Mouse (Mus musculus) cerebellum, adult (tissue): Measurements from ENCODE around the gene Nipa2.

ENCODE experiments used
- ATAC-seq: cut with Nextera tagmentation; 2 replicates; pipeline ENCODE4 v1.9.2; 2017; ENCODE audit warnings: mild to moderate bottlenecking, moderate library complexity, mixed read lengths; ENCODE audit not compliant: insufficient number of reproducible peaks, low FRiP score, low TSS enrichment

Nipa2 gene

DNA sequence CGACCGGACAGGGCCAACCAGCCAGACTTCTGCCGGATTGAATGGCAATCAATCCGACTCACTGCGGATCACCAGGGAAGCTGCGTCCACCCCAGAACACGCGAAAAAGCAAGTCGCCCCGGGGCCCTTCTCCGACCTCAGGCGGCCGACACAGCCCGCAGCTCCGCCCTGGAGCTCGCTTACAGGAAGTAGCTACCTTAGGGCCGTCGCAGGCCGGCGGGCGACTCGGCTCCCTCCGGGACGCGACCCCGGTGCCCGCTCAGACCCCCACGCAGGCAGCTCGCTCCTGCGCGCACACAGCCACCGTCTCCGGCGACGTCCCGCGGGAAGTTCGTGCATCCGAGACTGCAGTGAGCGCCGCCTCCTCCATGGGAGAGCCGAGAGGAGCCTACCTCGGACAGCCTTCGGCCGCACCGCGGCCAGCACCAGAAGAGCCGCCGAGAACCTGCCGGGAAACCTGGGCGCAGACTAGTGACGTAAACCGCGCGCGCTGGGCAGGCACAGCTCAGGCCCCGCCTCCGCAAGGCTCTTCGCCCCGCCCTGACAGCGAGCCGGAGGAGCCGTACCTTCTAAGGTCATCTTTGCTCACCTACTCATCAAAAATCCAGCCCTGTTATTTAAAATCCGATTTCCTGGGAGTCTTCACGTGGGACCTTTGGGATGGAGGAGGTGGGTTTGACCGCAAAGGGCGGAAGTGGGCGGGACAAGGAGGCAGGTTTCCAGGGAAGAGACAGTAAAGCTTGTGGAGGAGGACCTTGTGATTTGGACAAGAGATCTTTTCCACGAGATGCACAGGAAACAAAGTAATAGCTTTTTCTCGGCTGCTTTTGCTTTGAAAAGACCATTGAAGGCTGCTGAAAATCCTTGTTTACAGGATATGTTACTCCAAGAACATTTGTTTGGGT, at the start of gene Nipa2:
Gene Nipa2, minus strand, starts transcription at position 473 of the 905 bp plus-strand sequence.
- peak; percentile 92 for ATAC-seq

DNA sequence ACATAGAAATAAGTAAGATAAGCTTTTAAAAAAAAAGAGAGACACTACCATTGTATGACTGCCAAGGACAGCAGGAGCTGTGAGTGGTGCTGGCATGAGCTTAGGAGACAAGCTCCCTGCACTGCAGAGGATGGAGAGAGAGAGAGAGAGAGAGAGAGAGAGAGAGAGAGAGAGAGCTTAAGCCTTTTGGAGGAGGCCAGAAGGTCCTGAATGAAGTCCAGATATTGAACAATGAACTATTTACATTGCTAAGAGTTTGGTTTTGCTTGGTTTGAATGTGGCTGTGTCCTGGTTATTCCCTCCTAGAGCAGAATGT, 48.7 kb upstream of the Nipa2 start:
- ATAC-seq = no peak

DNA sequence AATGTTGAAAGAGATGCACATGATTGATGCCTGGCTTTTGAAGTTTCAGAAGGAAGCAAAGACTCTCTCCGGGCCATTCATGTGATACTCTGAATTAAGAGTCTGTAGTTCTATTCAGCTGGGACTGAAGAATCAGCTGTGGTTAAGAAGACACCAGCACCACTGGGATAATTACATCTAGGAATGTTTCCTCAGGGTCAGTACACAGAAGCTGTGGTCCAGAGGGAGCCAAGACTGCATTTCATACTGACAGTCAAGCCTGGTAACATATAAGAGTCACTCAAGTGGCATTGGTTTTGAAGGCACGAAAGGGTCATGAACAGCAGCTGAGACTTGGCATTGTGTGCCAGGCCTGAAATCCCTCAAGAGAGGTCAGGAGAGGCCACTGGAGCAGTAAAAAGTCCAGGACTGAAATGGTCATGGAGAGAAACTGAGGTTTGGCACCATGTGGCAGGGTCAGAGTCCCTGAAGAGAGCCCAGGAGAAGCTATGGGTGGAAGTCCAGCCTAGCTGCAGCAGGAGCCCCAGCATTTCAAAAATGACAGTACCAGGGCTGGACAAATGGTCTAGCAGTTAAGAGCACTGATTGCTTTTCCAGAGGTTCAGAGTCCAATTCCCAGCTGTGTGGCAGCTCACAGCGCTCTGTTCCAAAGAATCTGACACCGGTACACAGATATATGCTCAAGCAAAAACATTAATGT, 48.2 kb upstream of the Nipa2 start:
- ATAC-seq = no peak

DNA sequence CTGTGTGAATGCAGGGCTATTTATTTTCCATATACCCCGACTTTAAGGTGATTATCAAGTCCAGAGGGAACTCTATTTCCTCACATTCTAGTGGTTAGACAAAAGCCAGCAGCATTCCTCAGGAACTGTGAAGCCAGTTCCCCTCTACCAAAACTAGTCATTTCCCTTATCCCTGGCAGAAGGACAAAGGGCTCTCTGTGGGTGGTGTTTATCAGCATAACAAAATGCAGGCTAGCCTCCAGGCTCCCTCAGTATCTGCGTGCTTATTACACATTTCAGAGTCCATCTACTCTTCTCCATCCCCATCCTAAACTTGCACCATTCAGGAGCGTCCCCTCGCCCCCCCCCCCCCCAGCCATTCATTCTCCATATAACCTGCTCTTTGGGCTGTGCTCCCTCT, 36.7 kb upstream of the Nipa2 start:
- no peak; the same call in 1 of the 2 replicates for ATAC-seq

DNA sequence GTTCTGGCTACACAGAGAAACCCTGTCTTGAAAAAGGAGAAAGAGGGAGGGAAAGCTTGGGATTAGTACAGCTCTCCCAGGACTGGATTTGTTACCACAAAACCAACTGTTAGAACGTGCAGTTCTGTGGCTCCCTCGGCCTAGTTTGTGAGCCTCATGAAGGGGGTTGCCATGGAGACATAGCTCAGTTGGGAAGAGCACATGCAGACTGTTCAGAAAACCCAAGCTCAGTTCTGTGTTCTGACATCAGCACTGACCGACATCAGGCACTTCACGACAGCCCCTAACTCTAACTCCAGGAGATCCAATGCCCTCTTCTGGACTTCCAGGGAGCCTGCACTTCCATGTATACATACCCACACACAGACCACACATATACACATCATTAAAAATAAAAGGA, 32.7 kb upstream of the Nipa2 start:
- no peak for ATAC-seq

DNA sequence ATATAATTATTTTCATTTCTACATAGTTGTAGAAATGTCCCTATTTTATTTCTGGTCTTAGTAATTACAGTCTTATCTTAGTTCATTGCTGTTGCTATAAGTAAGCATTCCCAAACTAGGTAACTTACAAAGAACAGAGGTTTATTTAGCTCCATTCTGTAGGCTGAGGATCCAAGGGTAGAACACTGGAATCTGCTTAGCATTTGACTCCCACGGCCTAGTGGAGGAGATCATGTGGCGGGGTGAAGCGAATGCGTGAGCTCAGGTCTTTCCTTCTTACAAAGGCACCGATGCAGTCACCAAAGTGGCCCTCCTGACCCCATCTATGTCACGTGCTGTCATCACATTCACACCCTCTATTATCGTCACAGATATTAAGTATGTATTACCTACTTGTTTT, 29.6 kb upstream of the Nipa2 start:
- ATAC-seq = no peak

DNA sequence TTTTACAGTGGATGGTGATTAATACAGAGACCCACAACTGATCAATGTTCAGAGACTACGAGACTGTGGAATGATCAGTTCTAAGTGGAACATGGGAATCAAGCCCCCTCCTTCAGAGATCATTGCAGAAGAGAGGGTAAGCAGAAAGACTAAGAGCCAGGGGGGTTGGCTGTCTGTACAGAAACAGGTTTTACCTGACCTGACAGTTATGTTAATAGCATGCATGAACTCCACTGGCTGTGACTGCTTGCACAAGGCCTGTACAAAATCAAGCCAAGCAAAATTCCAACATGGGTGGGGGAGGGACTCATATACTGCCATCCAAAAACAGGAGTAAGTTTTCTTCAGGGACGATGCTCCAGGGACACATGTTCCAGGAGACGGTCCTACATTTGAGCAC, 28.9 kb upstream of the Nipa2 start:
- no peak for ATAC-seq

DNA sequence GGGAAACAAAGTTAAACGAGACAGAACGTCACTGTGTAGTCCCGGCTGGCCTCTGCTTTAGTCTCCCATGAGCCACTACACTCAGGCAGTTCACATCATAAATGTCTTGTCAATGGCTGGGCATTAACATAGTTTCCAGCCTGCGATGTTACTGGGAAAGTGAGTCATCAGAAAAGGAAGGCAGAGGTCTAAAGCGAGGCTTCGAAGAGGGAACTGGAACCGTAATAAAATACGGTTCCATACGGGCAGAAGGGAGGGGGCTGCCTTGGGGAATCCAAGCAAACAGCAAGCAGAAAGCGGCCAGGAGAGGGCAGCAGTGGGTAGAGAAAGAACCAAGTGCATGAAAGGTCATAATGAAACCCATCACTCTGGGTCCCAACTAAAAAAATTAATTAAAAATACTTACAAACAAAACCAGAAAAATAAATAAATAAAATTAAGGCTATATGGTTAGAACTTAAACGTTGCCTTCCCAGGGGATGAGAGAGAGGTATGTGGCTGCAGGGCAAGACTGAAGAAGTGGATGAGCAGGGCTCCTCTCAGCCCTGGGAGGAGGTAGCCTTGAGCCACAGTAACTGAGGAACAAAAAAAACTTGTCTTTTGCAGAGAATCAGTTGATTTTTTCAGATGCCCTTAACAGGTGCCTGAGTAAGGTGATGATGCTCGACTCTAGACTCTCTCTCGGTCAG, 24.4 kb upstream of the Nipa2 start:
- peak; percentile 61; the same call in 1 of the 2 replicates for ATAC-seq

DNA sequence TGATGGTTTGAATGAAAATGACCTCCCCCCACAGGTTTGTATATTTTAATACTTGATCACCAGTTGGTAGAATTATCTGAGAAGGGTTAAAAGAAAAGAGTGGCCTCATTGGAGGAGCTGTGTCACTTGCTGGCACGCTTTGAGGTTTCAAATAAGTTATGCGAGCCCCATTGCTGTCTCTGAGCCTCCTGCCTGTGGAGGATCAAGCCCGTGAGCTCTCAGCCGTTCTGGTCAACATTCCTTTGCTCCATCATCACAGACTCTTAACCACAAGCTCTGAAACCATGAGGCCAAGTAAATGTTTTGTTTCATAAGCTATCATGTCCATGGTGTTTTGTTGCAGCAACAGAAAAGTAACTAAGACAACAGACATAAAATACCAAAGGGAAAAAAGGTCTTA, 22.5 kb upstream of the Nipa2 start:
- no peak for ATAC-seq

DNA sequence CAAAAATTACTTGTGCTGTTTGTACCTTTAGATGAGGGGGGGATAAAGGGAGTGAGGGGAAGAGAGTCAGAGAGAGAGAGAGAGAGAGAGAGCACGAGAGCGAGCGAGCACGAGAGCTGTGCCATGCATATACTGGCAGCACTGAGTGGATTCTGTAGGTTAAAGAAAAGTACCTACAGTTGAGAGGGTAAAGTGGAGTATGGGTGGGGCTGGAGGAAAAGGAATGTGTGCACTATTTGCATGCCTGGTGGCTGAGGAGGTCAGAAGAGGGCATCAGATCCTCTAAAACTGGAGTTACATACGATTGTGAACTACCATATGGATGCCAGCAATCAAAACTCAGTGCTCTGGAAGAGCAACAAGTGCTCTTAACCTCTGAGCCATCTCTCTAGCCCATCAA, 20.8 kb upstream of the Nipa2 start:
- no peak for ATAC-seq

DNA sequence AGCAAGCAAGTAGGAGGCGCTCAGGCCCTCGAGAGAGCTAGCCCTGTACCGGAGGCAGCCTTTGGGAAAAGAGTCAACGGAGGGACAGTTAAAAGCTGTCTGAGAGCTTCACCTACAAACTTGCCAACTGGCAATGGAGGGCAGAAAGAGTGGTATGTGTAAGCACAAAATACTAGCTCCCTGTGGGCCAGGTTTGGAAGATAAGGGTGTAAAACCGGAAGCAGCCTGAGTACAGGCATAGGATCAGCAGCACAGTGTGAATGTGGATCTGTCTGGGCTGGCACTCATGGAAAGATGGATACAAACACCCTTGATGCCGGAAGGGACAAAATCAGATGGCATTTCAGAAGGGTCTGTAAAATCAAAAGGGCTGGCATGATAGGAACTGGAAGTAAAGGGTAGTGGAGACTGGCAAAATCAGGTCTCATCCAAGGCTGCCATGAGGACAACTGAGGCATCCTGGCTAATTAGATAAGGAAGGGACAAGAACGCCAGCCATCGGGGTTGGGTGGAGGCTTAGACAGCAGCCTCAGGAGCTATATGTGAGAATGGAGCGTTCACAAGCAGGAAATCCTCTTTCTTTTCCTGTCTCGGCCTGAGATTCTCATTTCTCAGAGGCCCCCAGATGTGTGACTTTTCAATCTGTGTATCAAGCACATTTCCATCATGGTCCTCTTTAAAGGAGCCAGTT, 19.9 kb upstream of the Nipa2 start:
- ATAC-seq = no peak

DNA sequence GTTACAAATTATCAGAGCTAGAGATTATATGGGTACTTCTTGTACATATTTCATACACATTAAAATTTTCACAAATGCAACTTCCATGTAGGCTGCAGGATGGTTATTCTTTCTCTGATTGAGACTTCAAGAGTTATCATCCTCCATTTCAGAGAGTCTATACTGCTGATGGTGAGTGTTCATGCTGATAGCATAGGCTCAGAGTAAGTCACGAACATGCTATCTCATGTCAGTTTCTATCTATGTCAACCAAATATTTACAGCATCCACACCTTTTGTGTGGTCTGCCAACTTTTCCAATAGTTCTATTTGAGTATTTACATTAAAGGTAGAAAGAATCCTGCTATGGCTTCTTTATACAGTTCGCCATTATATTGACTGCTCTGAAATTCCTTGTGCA, 19.2 kb upstream of the Nipa2 start:
- no peak for ATAC-seq

DNA sequence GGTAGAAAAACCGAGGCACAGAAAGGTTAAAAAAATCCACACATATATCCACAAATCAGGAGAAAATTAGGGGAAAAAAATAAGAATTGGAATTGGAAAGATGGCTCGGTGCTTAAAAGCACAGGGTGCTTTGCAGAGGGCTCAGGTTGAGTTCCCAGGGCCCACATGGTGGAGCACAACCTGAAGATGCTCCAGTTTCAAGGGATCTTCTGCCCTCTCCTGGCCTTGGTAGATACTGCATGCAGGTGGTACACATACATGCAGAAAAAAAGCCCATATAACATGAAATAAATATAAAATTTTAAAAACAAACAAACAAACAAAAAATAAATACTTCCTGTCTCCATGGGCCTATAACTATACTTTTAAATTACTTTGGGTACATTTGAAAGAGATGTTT, 12.2 kb upstream of the Nipa2 start:
- ATAC-seq = no peak

DNA sequence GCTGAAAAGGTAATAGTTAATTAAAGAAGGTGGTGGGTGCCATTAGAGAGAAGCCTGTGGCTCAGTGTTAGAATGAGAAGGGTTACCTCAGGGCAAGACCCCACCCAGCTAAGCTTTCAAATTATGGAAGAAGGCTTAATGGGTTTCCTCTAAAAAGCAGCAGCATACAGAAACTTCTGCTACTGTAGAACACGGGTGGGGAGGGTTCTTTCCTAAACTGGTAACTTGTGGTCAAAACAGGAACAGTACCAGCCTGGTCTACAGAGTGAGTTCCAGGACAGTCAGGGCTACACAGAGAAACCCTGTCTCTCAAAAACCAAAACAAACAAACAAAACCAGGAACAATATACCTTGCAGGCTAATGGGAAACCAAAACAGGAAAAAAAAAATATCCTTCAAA, 7.1 kb upstream of the Nipa2 start:
- no peak for ATAC-seq

DNA sequence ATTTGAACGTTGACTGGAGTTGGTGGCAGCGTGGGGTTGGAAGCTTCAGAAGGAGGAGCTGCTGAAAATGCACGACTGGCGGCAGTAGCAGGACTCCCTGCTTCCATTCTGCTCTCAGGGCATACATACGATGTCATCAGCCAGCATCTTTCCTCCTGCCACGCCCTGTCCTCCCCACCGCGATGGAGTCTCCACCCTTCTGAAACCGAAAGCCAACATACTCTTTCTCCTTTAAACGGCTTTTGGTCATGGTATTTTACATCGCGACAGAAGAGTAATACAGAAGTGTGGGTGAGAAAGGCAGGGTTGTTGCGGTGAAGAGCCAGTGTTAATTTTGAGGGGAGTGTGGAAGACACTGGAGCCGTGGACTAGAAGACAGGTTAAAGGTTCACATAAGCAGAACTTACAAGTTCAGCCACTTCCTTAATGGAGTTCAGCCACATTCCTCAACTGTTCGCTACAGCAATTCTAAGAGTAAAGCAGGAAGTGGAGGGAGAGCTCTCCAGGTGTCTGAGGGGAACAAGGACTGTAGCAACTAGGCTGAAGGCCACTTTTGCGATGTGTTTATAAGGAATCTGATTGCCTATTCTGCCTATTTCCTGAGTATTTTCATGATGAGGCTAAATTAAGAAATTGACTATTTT, 6.1 kb upstream of the Nipa2 start:
- no peak for ATAC-seq

DNA sequence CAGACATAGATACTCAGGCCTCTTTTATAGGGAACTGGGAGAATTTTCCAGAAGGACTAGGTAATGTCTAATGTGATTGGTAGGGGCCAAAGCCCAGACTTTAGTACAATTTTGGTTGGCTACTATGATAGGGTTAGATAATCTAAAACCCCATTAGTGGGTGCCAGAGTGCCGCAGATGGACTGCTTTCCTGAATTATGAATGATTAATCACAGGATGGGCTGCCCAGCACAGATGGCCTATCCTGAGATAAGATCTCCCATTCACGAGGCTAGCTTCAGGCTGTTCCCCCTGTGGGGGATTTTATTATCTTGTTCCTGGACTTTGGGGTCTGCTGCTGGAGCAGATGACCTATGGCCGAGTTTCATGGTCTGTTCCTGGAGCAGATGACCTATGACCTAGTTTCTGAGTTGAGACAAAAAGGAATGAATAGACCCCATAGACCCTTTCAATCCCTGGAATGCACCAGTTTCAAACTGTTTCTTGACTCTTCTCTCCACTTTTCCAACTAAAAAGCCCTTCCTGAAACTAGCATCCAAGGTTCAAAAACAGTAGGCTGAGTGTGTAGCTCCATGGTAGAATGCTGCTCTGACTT, 4.7 kb upstream of the Nipa2 start:
- no peak for ATAC-seq

DNA sequence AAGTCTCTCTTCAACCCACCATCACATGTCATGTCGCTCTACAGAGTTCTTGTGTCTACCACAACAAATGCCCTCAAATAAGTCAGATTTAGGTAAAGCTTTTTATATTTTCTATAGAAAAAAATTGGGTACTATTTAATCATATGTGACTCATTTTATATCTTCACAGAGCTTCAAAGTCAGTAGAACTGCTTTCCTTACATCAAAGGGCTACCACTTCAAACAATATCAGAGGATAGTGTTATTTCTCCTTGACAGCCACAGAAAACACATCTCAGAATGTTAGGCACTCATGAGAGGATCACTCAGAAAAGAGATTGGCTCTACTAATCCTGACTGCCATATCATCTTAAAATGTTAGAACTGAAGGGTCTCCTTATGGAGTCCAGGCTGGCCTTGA, 1.8 kb downstream of the Nipa2 start:
- ATAC-seq = no peak

DNA sequence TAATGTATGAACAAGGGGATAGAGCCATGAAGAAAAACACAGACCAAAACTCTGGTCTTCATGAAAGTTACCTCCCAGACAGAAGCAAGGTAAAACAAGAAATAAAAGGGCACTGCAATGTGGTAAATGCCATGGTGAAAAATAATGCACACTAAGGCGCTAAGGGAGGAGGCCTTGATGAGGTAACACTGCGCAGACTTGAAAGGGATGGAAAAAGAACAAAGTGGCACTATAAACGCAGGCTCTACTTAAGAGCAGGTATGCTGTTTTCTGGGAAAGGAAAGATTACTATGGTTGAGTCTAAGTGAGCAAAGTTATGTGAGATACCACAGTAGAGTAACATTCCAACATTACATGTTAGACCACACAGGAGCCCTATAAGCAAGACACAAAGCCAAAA, 2.5 kb downstream of the Nipa2 start:
- no peak for ATAC-seq

DNA sequence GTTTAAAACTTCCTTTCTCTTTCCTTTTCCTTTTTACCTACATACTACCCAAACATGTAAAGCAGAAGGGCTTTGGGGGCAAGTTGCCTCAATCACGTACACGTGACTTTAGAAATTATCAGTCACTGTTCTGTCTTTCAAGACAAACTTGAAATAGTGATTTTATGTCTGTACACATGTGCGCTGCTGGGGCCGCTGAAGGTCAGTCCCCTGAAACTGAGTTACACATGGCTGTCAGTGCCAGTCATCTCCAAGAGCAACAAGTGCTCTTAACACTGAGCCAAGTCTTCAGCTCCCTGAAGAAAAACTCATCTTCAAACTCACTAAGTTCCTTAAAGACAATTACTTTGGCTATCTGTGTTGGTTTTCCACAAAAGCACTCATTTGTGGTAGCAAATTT, 4.4 kb downstream of the Nipa2 start:
- ATAC-seq = no peak

DNA sequence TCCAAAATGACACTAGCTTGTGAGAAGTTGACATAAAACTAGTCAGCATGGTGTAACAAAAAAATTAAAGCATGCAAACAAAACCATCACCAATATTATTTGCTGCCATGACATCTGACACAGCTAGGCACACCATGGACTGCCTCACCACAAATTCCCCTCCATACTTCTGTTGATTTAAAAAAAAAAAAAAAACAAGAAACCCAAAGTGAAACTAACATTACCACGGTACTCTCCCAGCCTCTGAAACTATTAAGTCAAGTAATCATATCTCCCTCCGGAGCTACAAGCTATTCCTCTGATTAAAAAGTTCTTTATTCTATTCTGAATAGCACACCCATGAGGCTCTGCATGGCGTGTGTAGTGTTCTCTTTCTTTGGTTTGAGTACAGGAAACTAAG, 5.1 kb downstream of the Nipa2 start:
- ATAC-seq = no peak
